Mouse (Mus musculus) cerebellum, adult 8-10 months (tissue): Measurements from ENCODE around the gene Gtf2h3.
"Not testable (repeated sequence)": the region's sequence is repeated elsewhere in the genome, so short reads cannot be mapped to it uniquely, and the experiment has no call there.

Source experiments
- DNase-seq: peaks from one replicate; pipeline ENCODE4 v3.0.0; 2022

Gtf2h3 gene

GRCm38 (mm10) chr5:124575467-124575866, 3.5 kb upstream of the Gtf2h3 start:
- DNase-seq = no peak

- DNase-seq = no peak
Observed at GRCm38 (mm10) chr5:124582515-124582914, 3.6 kb downstream of the Gtf2h3 start.

- no peak for DNase-seq
Observed at GRCm38 (mm10) chr5:124592768-124593167, 13.8 kb downstream of the Gtf2h3 start.

GRCm38 (mm10) chr5:124598224-124599174, 19.6 kb downstream of the Gtf2h3 start:
- peak; percentile 90 for DNase-seq

GRCm38 (mm10) chr5:124599726-124600125, 20.8 kb downstream of the Gtf2h3 start:
- DNase-seq = not testable (repeated sequence)

GRCm38 (mm10) chr5:124602349-124602748, 23.4 kb downstream of the Gtf2h3 start:
- DNase-seq = no peak

- no peak for DNase-seq
Observed at GRCm38 (mm10) chr5:124604296-124604695, 25.4 kb downstream of the Gtf2h3 start.

GRCm38 (mm10) chr5:124605041-124605622, 26.2 kb downstream of the Gtf2h3 start:
- no peak for DNase-seq

GRCm38 (mm10) chr5:124610965-124611364, 32.0 kb downstream of the Gtf2h3 start:
- no peak for DNase-seq

GRCm38 (mm10) chr5:124614709-124615108, 35.8 kb downstream of the Gtf2h3 start:
- DNase-seq = no peak

- DNase-seq = no peak
Observed at GRCm38 (mm10) chr5:124618711-124619110, 39.8 kb downstream of the Gtf2h3 start.

GRCm38 (mm10) chr5:124621362-124621761, 42.4 kb downstream of the Gtf2h3 start:
- DNase-seq = no peak

- DNase-seq = no peak
Observed at GRCm38 (mm10) chr5:124622890-124623289, 44.0 kb downstream of the Gtf2h3 start.

- no peak for DNase-seq
Observed at GRCm38 (mm10) chr5:124624291-124624690, 45.4 kb downstream of the Gtf2h3 start.

- peak; percentile 93 for DNase-seq
Observed at GRCm38 (mm10) chr5:124628448-124629363, 49.8 kb downstream of the Gtf2h3 start, which contains the start of gene Atp6v0a2. TSS of gene Atp6v0a2 (plus strand) at chr5:124628576.

- no peak for DNase-seq
Observed at GRCm38 (mm10) chr5:124629641-124630040, 50.7 kb downstream of the Gtf2h3 start.

GRCm38 (mm10) chr5:124631685-124632084, 52.7 kb downstream of the Gtf2h3 start:
- no peak for DNase-seq

- DNase-seq = no peak
Observed at GRCm38 (mm10) chr5:124632461-124632860, 53.5 kb downstream of the Gtf2h3 start.

- DNase-seq = no peak
Observed at GRCm38 (mm10) chr5:124633425-124633824, 54.5 kb downstream of the Gtf2h3 start.

- not testable (repeated sequence) for DNase-seq
Observed at GRCm38 (mm10) chr5:124635068-124635467, 56.1 kb downstream of the Gtf2h3 start.

- DNase-seq = no peak
Observed at GRCm38 (mm10) chr5:124636139-124636538, 57.2 kb downstream of the Gtf2h3 start.

GRCm38 (mm10) chr5:124636694-124637093, 57.8 kb downstream of the Gtf2h3 start:
- DNase-seq = no peak

GRCm38 (mm10) chr5:124637300-124637699, 58.4 kb downstream of the Gtf2h3 start:
- no peak for DNase-seq
